Mouse (Mus musculus): ENCODE results near the gene Gm10228. TPM values are rescaled to one million over a fixed set of nuclear protein-coding genes. Genes with fewer than 3 reads are reported as not detected.

The Gm10228 gene
- not detected in 2 replicates for polyA plus RNA-seq (2021; fragmentation: Nextera tagmentation)
- long read RNA-seq, experiment 1, result 0 reads
- long read RNA-seq, experiment 2, result 0 reads

GRCm38 (mm10) chr16:89041372-89041771 lies at the start of gene Gm10228:
TSS of gene Gm10228 (minus strand) at chr16:89041472.

DNA sequence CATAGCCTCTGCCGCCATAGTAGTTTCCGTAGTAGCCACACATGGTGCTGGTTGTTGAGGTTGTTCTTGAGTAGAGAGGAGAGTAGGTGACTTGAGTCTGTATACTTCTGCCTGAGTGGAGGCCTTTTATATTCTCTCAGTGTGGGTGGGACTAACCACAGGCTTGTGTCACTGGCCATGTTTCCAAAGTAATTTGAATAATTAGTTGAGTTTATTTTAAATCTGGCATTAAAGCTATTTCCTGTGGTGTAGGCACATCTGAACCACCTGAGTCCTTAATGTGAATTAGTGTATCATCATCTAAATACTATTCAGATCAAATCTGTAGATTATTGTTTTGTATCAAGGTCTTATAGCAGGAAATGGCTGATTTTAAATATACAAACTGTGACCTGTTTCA lies 22.6 kb upstream of the Gm10228 start, which contains the start of gene 1110025L11Rik:
Gene 1110025L11Rik, minus strand, starts transcription at position 101 of the 400 bp plus-strand sequence.

DNA sequence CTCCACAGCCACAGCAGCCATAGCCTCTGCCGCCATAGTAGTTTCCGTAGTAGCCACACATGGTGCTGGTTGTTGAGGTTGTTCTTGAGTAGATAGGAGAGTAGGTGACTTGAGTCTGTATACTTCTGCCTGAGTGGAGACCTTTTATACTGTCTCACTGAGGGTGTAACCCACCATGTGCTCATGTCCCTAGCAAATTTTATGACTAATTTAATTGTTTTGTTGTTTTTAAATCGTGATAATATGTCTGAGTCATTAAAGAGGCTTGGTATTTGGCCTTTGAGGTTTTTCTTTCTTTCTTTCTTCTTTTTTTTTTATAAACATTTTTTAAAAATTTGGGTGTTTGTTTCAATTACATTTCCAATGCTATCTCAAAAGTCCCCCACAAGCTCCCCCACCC lies 6.5 kb upstream of the Gm10228 start, which contains the start of gene Krtap6-5:
Gene Krtap6-5, minus strand, starts transcription at position 101 of the 400 bp plus-strand sequence.

DNA sequence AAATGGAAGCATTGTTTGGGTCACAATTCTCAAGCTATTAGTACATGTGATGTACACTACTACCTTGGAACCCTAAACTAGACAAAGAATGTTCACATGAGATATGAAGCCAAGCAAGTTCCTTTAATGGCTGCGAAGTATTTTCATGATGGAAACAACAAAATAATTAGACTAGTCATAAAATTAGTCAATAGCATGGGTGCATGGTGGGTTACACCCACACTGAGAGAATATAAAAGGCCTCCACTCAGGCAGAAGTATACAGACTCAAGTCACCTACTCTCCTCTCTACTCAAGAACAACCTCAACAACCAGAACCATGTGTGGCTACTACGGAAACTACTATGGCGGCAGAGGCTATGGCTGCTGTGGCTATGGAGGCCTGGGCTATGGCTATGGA lies 9.9 kb downstream of the Gm10228 start, which contains the start of gene Krtap6-1:
Gene Krtap6-1, plus strand, starts transcription at position 301 of the 400 bp plus-strand sequence.

GRCm38 (mm10) chr16:89014984-89015383 lies 26.3 kb downstream of the Gm10228 start, which contains the start of gene Gm10229:
TSS of gene Gm10229 (plus strand) at chr16:89015284.

DNA sequence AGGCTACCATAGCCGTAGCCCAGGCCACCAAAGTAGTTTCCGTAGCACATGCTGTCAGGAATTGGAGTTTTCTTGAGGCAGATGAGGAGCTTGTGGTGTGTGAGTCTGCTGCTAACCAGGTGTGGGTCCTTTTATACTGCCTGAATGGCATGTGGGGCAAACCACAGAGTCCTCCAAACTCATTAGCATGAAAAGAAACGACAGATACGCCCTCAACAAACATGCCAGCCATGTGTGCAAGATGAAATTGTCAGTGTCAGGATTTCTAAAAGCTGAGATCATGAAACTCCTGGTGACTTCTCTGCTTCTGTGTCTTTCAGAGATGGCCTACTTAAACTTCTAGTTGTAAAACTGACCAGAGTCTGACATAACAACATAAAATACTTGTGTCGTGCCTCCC lies 30.6 kb downstream of the Gm10228 start, which contains the start of gene Krtap22-2:
Gene Krtap22-2, minus strand, starts transcription at position 101 of the 400 bp plus-strand sequence.

Other genes starting within 250 kb of the Gm10228 start
- not detected in 2 replicates for gene Gm20741, start 229.3 kb downstream of the Gm10228 start, polyA plus RNA-seq (2021; fragmentation: Nextera tagmentation)
- not detected in 2 replicates for gene Krtap15, start 221.3 kb downstream of the Gm10228 start, polyA plus RNA-seq (2021; fragmentation: Nextera tagmentation)
- gene Krtap14, start 215.3 kb downstream of the Gm10228 start, polyA plus RNA-seq (2021; fragmentation: Nextera tagmentation), result not detected in 2 replicates
- not detected in 2 replicates for gene Krtap19-1, start 172.1 kb downstream of the Gm10228 start, polyA plus RNA-seq (2021; fragmentation: Nextera tagmentation)
- gene Krtap19-2, start 167.2 kb downstream of the Gm10228 start, polyA plus RNA-seq (2021; fragmentation: Nextera tagmentation), result not detected in 2 replicates
- gene Krtap19-3, start 163.4 kb downstream of the Gm10228 start, polyA plus RNA-seq (2021; fragmentation: Nextera tagmentation), result not detected in 2 replicates
- not detected in 2 replicates for gene Krtap19-4, start 156.4 kb downstream of the Gm10228 start, polyA plus RNA-seq (2021; fragmentation: Nextera tagmentation)
- not detected in 2 replicates for gene Krtap19-5, start 145.0 kb downstream of the Gm10228 start, polyA plus RNA-seq (2021; fragmentation: Nextera tagmentation)
- not detected in 2 replicates for gene Krtap19-9b, start 109.2 kb downstream of the Gm10228 start, polyA plus RNA-seq (2021; fragmentation: Nextera tagmentation)
- not detected in 2 replicates for gene Krtap16-3, start 78.6 kb downstream of the Gm10228 start, polyA plus RNA-seq (2021; fragmentation: Nextera tagmentation)
- gene Krtap22-2, start 30.7 kb downstream of the Gm10228 start, polyA plus RNA-seq (2021; fragmentation: Nextera tagmentation), result not detected in 2 replicates
- gene Gm10229, start 26.2 kb downstream of the Gm10228 start, polyA plus RNA-seq (2021; fragmentation: Nextera tagmentation), result not detected in 2 replicates
- gene Krtap6-1, start 9.8 kb downstream of the Gm10228 start, polyA plus RNA-seq (2021; fragmentation: Nextera tagmentation), result not detected in 2 replicates
- not detected in 2 replicates for gene Krtap6-5, start 6.4 kb upstream of the Gm10228 start, polyA plus RNA-seq (2021; fragmentation: Nextera tagmentation)
- not detected in 2 replicates for gene 1110025L11Rik, start 22.5 kb upstream of the Gm10228 start, polyA plus RNA-seq (2021; fragmentation: Nextera tagmentation)
- gene Krtap6-3, start 42.5 kb upstream of the Gm10228 start, polyA plus RNA-seq (2021; fragmentation: Nextera tagmentation), result not detected in 2 replicates
- not detected in 2 replicates for gene Gm6358, start 99.4 kb upstream of the Gm10228 start, polyA plus RNA-seq (2021; fragmentation: Nextera tagmentation)
- not detected in 2 replicates for gene Gm10061, start 109.6 kb upstream of the Gm10228 start, polyA plus RNA-seq (2021; fragmentation: Nextera tagmentation)
- not detected in 2 replicates for gene Gm9789, start 116.5 kb upstream of the Gm10228 start, polyA plus RNA-seq (2021; fragmentation: Nextera tagmentation)
- not detected in 2 replicates for gene Gm7735, start 128.0 kb upstream of the Gm10228 start, polyA plus RNA-seq (2021; fragmentation: Nextera tagmentation)
- gene 1110057P08Rik, start 133.3 kb upstream of the Gm10228 start, polyA plus RNA-seq (2021; fragmentation: Nextera tagmentation), result not detected in 2 replicates
- not detected in 2 replicates for gene Krtap20-2, start 164.4 kb upstream of the Gm10228 start, polyA plus RNA-seq (2021; fragmentation: Nextera tagmentation)